Mouse (Mus musculus): Measurements from ENCODE around the gene Ift80.

GRCm38 (mm10) chr3:68934259-68934658, 70.1 kb downstream of the Ift80 start:
- TF ChIP-seq CTCF (conservative IDR thresholded peaks at IDR 0.05; ENCODE audit: low read length), result no peak
- no peak for TF ChIP-seq POU5F1 (IDR thresholded peaks at IDR 0.05; ENCODE audit: borderline replicate concordance, low read length)
- TF ChIP-seq NANOG (IDR thresholded peaks at IDR 0.05; ENCODE audit: borderline replicate concordance, low read length), result no peak
